Mouse (Mus musculus) embryonic facial prominence, embryonic 10.5 days (tissue): ENCODE results near the gene Ttc25. TPM values are rescaled to one million over a fixed set of nuclear protein-coding genes. Genes with fewer than 3 reads are reported as not detected.

Source experiments
- DNase-seq: peaks from one replicate; pipeline ENCODE4 v3.0.0-alpha.2; 2017; ENCODE audit warnings: low spot score
- H3K27ac ChIP-seq: fragments of 300-500 bp; sonication (generic); replicated peaks from 2 replicates; pipeline ENCODE4 v1.5.1; 2016; ENCODE audit warnings: mild to moderate bottlenecking
- H3K27me3 ChIP-seq: fragments of 300-500 bp; sonication (generic); replicated peaks from 2 replicates; pipeline ENCODE4 v1.6.1; 2016; ENCODE audit warnings: low read depth, mild to moderate bottlenecking; ENCODE audit not compliant: poor library complexity, severe bottlenecking
- H3K36me3 ChIP-seq: fragments of 300-500 bp; sonication (generic); replicated peaks from 2 replicates; pipeline ENCODE4 v1.6.1; 2016; ENCODE audit warnings: mild to moderate bottlenecking, moderate library complexity
- H3K4me1 ChIP-seq: fragments of 300-500 bp; sonication (generic); 2 replicates; pipeline ENCODE4 v1.6.1; 2016
- H3K4me3 ChIP-seq: fragments of 300-500 bp; sonication (generic); 2 replicates; pipeline ENCODE4 v1.5.1; 2016; ENCODE audit warnings: mild to moderate bottlenecking, moderate library complexity
- H3K9me3 ChIP-seq: fragments of 300-500 bp; sonication (generic); 2 replicates; pipeline ENCODE4 v1.6.1; 2016; ENCODE audit warnings: mild to moderate bottlenecking
- WGBS: fragments of 180-500 bp; shearing (Covaris S2); methylation state at CpG from one replicate; pipeline ENCODE4 v1.1.7; 2016; 5-methylcytosine and 5-hydroxymethylcytosine counted together
- polyA plus RNA-seq: library from polyadenylated mRNA; unstranded; fragments of >200 nt; fragmentation: Nextera tagmentation; extraction: Ambion mirVana; gene quantifications from 2 replicates; pipeline ENCODE4 v1.2.1, GENCODE M21; 2016

Ttc25 gene
- polyA plus RNA-seq, 1 experiment from 2014 or later: 1.4 TPM

DNA sequence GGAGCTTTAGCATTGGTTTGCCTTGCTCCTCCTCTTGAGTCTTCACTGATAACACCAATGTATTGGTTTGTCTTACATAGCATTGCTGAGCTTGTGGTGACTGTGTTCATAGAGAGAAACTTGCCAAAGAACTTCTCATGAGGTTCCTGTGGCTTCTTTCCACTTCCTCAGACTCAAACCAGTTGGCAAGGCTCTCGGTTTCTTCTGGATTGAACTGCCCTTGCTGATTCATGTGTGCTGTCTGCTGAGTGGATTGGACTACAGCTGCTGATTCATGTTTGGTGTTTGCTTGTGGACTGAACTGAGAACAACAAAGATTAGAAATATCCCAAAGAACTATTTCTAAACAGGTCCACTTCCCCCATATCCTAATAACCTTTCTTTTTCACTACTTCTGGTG, 9.4 kb upstream of the Ttc25 start:
- no peak overlapping the region for H3K4me3 ChIP-seq
- no peaks in the 10 kb centered on the region for H3K36me3 ChIP-seq
- H3K27me3 ChIP-seq: peaks cover 5% of the 10 kb centered on the region; the same call in 1 of the 2 replicates
- DNase-seq: no peak
- H3K9me3 ChIP-seq: no peaks in the 10 kb centered on the region
- H3K27ac ChIP-seq: no peak overlapping the region
- H3K4me1 ChIP-seq: no peaks in the 10 kb centered on the region
- 93% methylated on average over 1 of the region's 1 CpGs for WGBS

DNA sequence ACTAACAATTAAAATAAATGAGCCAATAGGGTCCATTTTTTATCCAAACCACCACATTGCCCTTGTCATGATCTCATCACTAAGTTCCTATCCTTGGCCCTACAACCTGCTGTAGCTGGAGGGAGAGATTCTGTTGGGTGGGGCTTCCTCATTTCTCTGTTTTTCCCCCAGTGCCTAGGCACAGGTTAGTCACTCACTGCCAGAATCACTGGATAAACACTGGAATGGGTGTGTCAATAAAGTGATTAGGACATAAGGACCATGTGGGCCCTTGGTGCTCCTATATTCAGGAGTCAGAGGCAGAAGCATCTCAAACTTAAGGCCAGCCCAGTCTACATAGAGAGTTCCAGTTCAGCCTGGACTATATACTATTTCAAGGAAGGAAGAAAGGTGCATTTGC, 8.9 kb upstream of the Ttc25 start:
- no peak for DNase-seq
- no peaks in the 10 kb centered on the region for H3K4me1 ChIP-seq
- H3K27me3 ChIP-seq: peaks cover 5% of the 10 kb centered on the region; the same call in 1 of the 2 replicates
- H3K9me3 ChIP-seq: no peaks in the 10 kb centered on the region
- H3K4me3 ChIP-seq: no peak overlapping the region
- H3K36me3 ChIP-seq: no peaks in the 10 kb centered on the region
- H3K27ac ChIP-seq: no peak overlapping the region

DNA sequence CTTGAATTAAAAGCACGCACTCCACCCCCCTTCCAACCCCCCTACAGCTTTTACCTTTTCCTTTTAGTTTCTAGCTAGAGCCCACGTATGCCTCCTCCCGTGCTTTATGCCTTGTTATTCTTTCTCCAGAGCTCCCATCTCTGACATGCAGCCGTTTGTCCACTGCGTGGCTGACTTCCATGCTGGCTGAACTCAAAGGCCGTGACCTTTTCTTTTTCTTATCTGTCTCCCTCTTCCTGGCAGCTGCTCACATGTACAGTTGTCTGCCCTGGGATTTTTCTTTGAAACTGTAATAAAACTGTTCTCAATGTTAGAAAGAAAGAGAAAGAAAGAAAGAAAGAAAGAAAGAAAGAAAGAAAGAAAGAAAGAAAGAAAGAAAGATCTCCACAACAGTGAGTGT, 4.4 kb upstream of the Ttc25 start:
- WGBS: 54% methylated on average over 6 of the region's 6 CpGs
- peaks cover 5% of the 10 kb centered on the region; the same call in 1 of the 2 replicates for H3K27me3 ChIP-seq
- no peak overlapping the region for H3K4me3 ChIP-seq
- no peaks in the 10 kb centered on the region for H3K9me3 ChIP-seq
- no peaks in the 10 kb centered on the region for H3K36me3 ChIP-seq
- no peak for DNase-seq
- H3K4me1 ChIP-seq: peaks cover 14% of the 10 kb centered on the region
- H3K27ac ChIP-seq: no peak overlapping the region

DNA sequence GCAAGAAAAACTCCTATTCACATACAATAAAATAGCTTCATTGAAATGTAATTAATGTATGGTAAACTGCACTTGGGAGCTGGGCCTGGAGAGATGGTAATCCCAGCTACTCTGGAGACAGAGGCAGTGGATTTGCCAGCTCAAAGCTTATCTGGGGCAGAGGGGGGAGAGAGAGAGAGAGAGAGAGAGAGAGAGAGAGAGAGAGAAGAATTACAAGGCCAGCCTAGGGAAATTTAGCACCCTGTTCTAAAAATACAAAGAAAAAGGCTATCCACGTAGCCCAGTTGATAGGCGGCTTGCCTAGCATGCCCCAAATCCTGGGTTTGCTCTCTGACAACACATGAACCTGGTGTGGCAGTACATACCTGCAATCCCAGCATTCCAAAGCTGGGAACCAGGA, 3.8 kb upstream of the Ttc25 start:
- Histone ChIP-seq H3K27me3 (peaks cover 5% of the 10 kb centered on the region; the same call in 1 of the 2 replicates), H3K4me3 (no peak overlapping the region), H3K4me1 (peaks cover 16% of the 10 kb centered on the region), H3K36me3 (no peaks in the 10 kb centered on the region), H3K9me3 (no peaks in the 10 kb centered on the region), H3K27ac (no peak overlapping the region)
- WGBS: 95% methylated on average over 2 of the region's 2 CpGs
- DNase-seq: no peak

DNA sequence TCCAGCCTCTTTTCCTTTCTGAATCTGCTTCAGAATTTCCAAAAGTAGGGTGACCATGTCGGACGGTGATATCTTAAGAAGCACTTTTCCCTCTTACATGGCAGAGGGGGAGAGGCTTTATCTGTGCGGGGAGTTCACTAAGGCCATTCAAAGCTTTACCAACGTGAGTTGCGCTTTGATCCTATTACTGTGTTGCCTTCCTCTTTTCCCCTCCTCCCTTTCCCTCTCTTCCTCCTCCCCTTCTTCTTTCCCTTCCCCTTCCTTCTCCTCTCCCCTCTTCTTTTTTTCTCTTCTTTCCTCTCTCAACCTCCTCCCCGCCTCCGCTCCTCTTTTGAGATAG, 309 bp downstream of the Ttc25 start:
- H3K27ac ChIP-seq: peak overlapping the region; percentile 86
- peaks cover 20% of the 10 kb centered on the region for H3K4me1 ChIP-seq
- no peaks in the 10 kb centered on the region for H3K27me3 ChIP-seq
- no peak for DNase-seq
- H3K9me3 ChIP-seq: no peaks in the 10 kb centered on the region
- H3K36me3 ChIP-seq: no peaks in the 10 kb centered on the region
- peak overlapping the region; percentile 58 for H3K4me3 ChIP-seq
- 25% methylated on average over 7 of the region's 7 CpGs for whole genome bisulfite sequencing

DNA sequence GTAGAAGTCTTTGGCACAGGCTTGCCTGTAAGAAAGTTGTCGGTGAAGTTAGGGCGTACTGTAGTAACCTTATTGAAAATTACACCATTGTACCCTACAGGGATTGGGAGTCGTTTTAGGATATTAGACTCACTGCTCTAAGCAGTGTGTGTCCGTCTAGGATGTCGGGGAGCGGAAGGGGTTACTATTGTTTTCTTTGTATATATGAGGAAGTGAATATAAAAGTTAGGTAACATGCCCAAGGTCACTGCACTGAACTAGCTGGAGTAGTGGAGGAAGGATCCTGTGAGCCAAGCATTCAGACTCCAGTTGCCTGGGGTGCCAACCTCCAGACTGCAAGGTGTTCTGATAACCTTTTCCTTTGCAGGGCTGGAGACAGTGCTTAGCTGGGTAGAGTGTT, 1.5 kb downstream of the Ttc25 start:
- H3K4me3 ChIP-seq: no peak overlapping the region
- H3K27ac ChIP-seq: no peak overlapping the region
- peaks cover 20% of the 10 kb centered on the region for H3K4me1 ChIP-seq
- 91% methylated on average over 6 of the region's 6 CpGs for WGBS
- DNase-seq: no peak
- no peaks in the 10 kb centered on the region for H3K9me3 ChIP-seq
- H3K27me3 ChIP-seq: no peaks in the 10 kb centered on the region
- no peaks in the 10 kb centered on the region for H3K36me3 ChIP-seq

DNA sequence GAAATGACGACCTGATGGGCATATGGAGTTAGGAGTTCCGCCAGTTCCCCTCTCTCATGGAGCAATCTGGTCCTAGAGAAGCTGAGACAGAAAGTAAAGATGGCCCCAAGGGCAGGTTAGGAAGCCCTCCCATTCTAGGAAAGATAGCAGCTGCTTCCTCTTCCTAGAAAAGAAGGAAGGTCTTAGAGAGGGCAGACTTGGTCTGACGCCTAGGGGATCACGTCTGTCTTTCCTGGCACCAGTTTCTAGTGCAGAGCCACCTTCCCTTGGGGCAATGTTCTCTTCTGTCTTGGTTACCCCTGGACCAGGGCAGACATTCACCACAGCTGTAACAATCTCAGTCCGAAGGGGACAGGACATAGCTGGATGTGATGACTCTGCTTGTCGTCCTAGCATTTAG, 2.7 kb downstream of the Ttc25 start:
- no peaks in the 10 kb centered on the region for H3K36me3 ChIP-seq
- 81% methylated on average over 6 of the region's 6 CpGs for WGBS
- H3K27me3 ChIP-seq: no peaks in the 10 kb centered on the region

DNA sequence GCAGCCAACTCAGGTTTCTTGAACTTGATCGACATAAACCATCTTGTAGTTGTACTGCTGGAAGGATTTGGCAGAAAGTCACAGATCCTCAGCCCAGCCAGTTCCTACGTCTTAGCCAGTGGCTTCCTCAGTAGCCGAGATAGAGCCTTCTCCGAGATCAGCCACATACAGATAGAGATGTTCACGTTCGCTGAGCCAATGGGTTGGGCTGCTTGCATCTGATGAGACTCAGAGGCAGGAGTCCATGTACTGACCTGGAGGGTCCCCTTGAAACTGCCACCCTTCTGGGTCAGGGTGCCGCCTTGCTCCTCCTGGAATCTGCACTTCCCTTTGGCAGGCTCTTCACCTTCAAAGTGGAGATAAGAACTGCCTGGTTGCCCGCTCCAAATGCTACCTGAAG, 4.1 kb downstream of the Ttc25 start:
- 83% methylated on average over 8 of the region's 8 CpGs for WGBS
- no peaks in the 10 kb centered on the region for H3K27me3 ChIP-seq
- H3K4me3 ChIP-seq: no peak overlapping the region
- peaks cover 20% of the 10 kb centered on the region for H3K4me1 ChIP-seq
- no peak for DNase-seq
- H3K36me3 ChIP-seq: no peaks in the 10 kb centered on the region
- no peaks in the 10 kb centered on the region for H3K9me3 ChIP-seq
- H3K27ac ChIP-seq: no peak overlapping the region

More for the DNA sequence above, 2.7 kb downstream of the Ttc25 start:
- Histone ChIP-seq H3K9me3 (no peaks in the 10 kb centered on the region), H3K4me1 (peaks cover 20% of the 10 kb centered on the region), H3K4me3 (no peak overlapping the region), H3K27ac (no peak overlapping the region)
- no peak for DNase-seq

DNA sequence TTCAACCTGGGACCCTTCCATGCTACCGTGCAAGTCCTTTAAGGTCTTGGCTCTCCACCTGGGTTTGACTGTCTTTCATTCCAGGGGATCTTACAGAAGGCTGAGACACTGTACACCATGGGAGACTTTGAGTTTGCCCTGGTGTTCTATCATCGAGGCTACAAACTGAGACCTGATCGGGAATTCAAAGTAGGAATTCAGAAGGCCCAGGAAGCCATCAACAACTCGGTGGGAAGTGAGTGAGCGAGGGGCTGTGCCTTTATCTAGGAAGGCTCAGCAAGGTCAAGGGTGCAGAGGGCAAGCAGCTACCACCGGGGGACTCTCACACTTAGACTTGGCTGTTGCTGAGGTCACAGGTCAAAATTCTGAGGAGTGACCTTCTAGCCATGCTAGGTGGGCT, 4.7 kb downstream of the Ttc25 start:
- no peak overlapping the region for H3K27ac ChIP-seq
- no peak overlapping the region for H3K4me3 ChIP-seq
- H3K27me3 ChIP-seq: no peaks in the 10 kb centered on the region
- H3K36me3 ChIP-seq: no peaks in the 10 kb centered on the region
- H3K4me1 ChIP-seq: peaks cover 14% of the 10 kb centered on the region
- DNase-seq: no peak
- 76% methylated on average over 6 of the region's 6 CpGs for WGBS
- H3K9me3 ChIP-seq: no peaks in the 10 kb centered on the region

DNA sequence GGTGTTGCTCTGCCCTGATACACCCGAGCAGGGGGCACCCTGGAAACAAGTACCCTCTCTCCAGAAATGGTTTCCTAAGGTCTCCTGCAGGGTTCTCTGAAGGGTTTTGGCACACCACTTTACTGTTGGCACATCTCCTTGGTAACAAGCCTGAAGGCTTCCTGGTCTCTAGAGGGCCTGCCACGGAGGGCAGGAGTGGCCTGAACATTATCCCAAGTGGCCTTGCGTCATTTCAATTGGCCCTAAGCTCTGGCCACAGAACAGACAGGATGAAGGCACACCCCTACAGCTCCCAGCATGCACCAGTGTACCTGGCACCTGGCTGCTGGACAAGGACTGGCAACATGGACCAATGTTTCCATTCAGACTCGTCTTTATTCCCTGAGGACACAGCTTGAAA, 7.4 kb downstream of the Ttc25 start:
- Histone ChIP-seq H3K36me3 (no peaks in the 10 kb centered on the region), H3K4me3 (no peak overlapping the region), H3K9me3 (no peaks in the 10 kb centered on the region), H3K27ac (no peak overlapping the region), H3K27me3 (peaks cover 6% of the 10 kb centered on the region; the same call in 1 of the 2 replicates), H3K4me1 (peaks cover 8% of the 10 kb centered on the region; the same call in 1 of the 2 replicates)
- no peak for DNase-seq
- WGBS: 85% methylated on average over 4 of the region's 4 CpGs

DNA sequence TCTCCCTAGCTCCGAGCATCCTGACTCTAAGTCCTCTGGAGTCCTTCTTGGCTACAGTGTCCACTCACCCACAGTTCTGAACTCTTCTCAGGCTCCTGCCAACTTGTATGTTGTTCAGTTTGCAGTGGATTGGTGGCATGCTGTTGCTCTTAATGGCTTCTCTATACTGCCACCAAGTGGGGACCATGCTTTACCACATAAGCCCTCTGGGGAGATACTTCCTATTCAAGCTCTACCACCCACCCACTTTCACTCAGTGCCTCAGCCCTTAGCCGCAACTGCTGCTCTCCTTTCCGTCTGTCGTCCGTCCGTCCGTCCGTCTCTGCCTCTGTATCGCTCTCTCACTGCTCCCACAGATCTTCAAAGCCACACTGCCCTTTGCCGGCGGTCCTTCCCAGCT, 10.2 kb downstream of the Ttc25 start:
- peak; percentile 44 for DNase-seq
- Histone ChIP-seq H3K27ac (0 out of 2 replicates have a peak overlapping the region, but pooled peaks have one; percentile 24), H3K9me3 (no peaks in the 10 kb centered on the region), H3K4me1 (peaks cover 7% of the 10 kb centered on the region; the same call in 1 of the 2 replicates), H3K27me3 (peaks cover 6% of the 10 kb centered on the region; the same call in 1 of the 2 replicates), H3K36me3 (no peaks in the 10 kb centered on the region), H3K4me3 (peak overlapping the region; percentile 25; the same call in 1 of the 2 replicates)
- WGBS: 19% methylated on average over 11 of the region's 11 CpGs

DNA sequence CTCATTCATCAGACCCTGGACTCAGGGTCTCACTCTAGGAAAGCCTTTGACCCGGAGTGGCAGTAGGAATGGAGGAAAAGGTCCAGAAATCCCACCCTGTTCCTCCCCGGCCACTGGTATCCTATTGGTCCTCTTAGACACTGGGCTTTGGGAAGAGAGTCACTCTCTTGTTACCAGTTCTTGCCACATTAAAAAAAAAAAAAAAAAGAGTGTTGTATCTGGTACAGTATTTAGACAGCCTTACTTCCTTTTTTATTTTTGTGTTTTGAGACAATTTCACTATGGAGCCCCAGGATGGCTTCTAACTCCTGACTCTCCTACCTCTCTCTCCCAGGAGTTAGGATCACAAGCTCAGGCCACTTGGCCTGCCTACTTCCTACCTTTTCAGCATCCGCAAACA, 12.2 kb downstream of the Ttc25 start:
- H3K27ac ChIP-seq: no peak overlapping the region
- H3K9me3 ChIP-seq: no peaks in the 10 kb centered on the region
- no peaks in the 10 kb centered on the region for H3K36me3 ChIP-seq
- H3K4me3 ChIP-seq: no peak overlapping the region
- H3K27me3 ChIP-seq: peaks cover 6% of the 10 kb centered on the region; the same call in 1 of the 2 replicates
- H3K4me1 ChIP-seq: peaks cover 7% of the 10 kb centered on the region; the same call in 1 of the 2 replicates
- no peak for DNase-seq
- 74% methylated on average over 3 of the region's 3 CpGs for WGBS

DNA sequence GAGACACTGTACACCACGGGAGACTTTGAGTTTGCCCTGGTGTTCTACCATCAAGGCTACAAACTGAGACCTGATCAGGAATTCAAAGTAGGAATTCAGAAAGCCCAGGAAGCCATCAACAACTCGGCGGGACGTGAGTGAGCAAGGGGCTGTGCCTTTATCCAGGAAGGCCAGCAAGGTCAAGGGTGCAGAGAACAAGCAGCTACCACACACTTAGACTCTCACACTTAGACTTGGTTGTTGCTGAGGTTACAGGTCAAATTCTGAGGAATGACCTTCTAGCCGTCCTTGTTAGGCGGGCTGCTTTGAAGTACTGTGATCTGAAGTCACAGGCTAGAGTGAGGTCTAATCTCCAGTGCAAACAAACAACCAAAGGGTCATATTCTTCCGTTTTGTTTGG, 14.1 kb downstream of the Ttc25 start:
- Histone ChIP-seq H3K4me3 (no peak overlapping the region), H3K36me3 (no peaks in the 10 kb centered on the region), H3K27ac (no peak overlapping the region), H3K9me3 (no peaks in the 10 kb centered on the region), H3K4me1 (peaks cover 7% of the 10 kb centered on the region; the same call in 1 of the 2 replicates), H3K27me3 (peaks cover 6% of the 10 kb centered on the region; the same call in 1 of the 2 replicates)
- 47% methylated on average over 7 of the region's 7 CpGs for WGBS
- DNase-seq: no peak

DNA sequence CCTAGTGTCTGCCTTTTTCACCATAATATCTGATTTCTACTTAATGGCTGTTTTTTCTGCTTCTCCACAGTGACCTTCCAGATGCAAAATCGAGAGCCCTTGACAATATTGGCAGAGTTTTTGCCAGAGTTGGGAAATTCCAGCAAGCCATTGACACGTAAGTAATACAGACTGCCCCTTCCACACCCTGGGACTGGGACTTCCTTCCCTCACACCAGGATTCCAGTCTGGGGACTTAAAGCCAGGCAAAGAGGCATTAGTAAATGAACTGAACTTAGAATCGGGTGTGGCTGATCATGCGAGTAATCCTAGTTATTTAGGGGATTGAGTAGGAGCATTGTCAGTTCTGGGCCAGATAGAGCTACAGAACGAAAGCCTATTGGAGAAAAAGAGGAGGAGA, 16.3 kb downstream of the Ttc25 start:
- 61% methylated on average over 5 of the region's 5 CpGs for WGBS
- Histone ChIP-seq H3K4me3 (no peak overlapping the region), H3K4me1 (peaks cover 7% of the 10 kb centered on the region), H3K36me3 (no peaks in the 10 kb centered on the region), H3K27me3 (peaks cover 6% of the 10 kb centered on the region; the same call in 1 of the 2 replicates), H3K27ac (no peak overlapping the region), H3K9me3 (no peaks in the 10 kb centered on the region)
- no peak for DNase-seq
